Mouse (Mus musculus) thymus, postnatal 4 days (tissue): ENCODE results near the gene Odf3b.

Experiments
- DNase-seq: peaks from one replicate; pipeline ENCODE4 v3.0.0; 2021

Gene Odf3b

GRCm38 (mm10) chr15:89374801-89375534 lies 4.1 kb downstream of the Odf3b start:
- no peak for DNase-seq

- DNase-seq = no peak
Measured at GRCm38 (mm10) chr15:89374340-89374739, 4.7 kb downstream of the Odf3b start.

DNA sequence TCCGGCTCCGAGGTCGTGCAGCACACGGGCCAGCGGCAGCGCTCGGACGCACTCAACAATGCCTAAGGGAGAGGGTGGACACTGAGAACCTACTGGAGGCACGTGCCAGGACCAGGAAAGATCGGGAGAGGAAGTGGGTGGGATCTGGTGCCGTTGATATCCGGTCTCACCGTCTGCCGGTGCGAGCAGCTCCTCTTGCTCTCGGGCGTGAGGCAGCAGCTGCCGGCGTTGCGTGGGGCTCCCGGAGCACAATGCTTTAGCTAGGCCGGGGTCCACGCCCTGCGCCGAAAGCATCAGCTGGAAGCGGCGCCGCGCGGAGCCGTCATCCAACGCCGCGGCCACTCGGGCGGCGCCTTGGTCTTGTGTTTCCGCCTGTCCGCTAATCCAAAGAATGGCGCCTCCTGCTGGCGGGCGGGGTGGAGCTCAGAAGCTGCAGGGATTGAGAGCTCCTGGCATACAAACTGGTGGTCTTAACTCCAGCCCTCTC lies 5.3 kb downstream of the Odf3b start, which contains the start of gene Sco2:
Gene Sco2 (minus strand): TSS at position 85 of the 487 bp plus-strand sequence.
- DNase-seq = peak; percentile 98

- DNase-seq = peak; percentile 97
Measured at GRCm38 (mm10) chr15:89373027-89373761, 5.9 kb downstream of the Odf3b start.

- DNase-seq = no peak
Measured at GRCm38 (mm10) chr15:89372536-89372935, 6.5 kb downstream of the Odf3b start.

DNA sequence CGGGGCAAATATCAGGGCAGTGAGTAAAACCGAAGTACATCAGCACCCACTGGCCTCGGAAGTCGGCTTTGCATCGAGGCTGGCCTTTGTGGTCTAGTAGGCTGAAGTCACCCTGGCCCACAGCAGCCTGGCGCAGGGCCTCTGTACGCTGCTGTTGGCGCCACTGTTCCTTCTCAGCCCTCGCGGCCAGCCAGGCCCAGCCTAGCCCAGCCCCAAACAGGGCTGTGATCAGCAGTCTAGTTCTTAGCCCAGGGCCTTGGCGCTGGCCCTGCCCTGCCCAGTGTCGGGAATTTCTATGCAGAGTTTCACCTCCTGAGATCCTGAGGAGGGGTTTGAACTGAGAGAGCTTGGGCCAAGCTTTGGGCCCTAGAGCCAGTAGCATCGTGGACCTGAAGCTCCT lies 7.0 kb downstream of the Odf3b start:
- no peak for DNase-seq

DNA sequence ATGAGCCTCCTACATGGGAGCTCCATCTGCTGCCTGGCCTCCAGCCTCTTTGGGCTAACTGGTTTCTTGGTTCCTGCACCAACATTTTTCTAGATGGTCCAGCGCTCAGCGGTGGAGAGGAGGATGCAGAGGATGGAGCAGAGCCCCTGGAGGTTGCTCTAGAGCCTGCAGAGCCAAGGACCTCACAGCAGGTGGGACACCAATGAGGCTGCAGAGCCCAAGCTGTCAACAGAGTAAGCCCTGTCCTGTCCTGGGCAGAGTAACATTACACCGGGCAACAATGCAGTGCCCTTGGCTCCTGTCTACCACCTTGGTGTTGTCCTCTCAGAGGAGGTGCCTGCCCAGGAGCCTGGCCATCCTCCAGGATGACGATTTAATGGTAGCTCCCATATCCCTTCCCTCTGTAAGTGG lies 13.9 kb downstream of the Odf3b start:
- no peak for DNase-seq

GRCm38 (mm10) chr15:89363051-89363450 lies 16.0 kb downstream of the Odf3b start:
- DNase-seq = no peak

GRCm38 (mm10) chr15:89358784-89359183 lies 20.3 kb downstream of the Odf3b start:
- no peak for DNase-seq

DNA sequence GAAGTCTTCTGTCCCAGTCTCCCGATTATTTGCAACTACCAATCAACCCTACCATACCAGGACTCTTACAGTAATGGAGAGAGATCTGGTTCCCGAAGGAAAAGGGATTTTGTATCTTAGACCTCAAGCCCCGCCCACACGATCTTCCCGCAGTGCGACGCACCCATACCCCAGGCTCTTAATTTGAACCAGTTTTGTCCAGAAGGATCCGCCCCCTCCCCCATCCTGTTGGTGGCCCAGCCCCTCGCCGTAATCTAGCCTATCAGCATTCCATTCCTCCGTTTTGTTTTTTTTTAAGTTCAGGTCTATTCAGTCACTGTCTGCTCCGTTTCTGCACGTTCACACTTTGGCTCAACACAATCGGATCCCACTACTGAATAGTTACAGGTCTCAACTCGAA lies 22.7 kb downstream of the Odf3b start:
- DNase-seq = peak; percentile 87

- peak; percentile 98 for DNase-seq
Measured at GRCm38 (mm10) chr15:89355241-89356187, 23.6 kb downstream of the Odf3b start, which contains the start of the genes Lmf2 and Ncaph2. Lmf2 (minus strand) TSS chr15:89355659. Ncaph2 (plus strand) TSS chr15:89355719.

DNA sequence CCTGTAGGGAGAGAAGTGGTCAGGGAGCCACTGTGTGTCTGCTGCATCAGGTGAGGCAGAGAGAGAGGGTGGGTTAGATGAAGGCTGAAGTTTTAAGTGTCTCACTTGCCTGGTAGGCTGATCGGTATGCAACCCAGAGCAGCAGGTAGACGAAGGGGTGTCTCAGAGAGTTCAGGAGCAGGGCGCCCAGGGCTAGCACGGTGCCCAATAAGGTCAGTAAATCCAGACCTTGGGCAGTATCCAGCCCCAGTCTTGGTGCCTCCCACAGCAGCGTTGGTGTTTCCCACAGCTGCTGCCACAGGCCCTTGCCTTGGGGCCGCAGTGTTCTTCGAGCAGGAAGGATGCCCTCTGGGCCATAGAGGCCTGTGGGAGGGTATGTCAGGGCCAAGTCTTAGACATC lies 24.6 kb downstream of the Odf3b start:
- peak; percentile 35 for DNase-seq

DNA sequence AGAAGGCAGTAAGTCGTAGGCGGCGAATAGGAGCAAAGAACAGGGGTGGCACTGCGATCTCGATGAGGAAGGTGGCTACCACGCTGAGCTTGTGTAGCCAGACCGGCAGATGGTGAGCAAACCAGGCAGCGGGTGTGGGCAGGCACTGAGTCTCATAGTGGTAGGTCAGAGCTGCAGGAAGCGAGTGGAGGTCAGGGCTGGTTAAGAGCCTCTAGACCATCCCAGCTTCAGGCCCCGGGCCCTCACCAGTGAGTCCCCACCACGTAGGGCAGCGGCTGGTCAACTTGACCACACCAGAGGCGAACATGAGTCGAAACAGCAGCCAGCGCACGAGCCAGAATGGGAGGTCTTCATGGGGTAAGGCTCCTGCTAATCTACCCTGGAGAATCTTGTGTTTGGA lies 25.2 kb downstream of the Odf3b start:
- DNase-seq = no peak

- no peak for DNase-seq
Measured at GRCm38 (mm10) chr15:89352795-89353194, 26.3 kb downstream of the Odf3b start.

GRCm38 (mm10) chr15:89352054-89352453 lies 27.0 kb downstream of the Odf3b start:
- no peak for DNase-seq

DNA sequence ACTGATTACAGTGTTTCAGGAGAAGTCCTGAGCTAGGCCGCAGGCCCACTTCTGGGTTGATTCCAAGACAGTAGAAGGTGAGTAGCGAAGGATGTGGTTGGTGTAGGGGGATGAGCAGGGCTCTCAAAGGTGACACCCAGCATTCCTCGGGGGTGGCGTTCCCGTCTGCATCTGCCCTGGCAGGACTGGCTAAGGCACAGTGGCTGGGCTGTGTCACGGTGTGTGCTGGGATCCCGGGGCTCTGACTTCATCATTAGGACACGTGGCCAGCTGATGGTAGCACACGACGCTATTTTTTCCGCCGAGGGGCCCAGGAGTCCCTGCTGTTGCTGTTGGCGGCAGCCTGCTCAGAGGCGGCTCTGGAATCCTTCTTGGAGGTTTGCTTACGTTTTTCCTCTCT lies 27.8 kb downstream of the Odf3b start:
- no peak for DNase-seq

GRCm38 (mm10) chr15:89350447-89350846 lies 28.6 kb downstream of the Odf3b start:
- no peak for DNase-seq

DNA sequence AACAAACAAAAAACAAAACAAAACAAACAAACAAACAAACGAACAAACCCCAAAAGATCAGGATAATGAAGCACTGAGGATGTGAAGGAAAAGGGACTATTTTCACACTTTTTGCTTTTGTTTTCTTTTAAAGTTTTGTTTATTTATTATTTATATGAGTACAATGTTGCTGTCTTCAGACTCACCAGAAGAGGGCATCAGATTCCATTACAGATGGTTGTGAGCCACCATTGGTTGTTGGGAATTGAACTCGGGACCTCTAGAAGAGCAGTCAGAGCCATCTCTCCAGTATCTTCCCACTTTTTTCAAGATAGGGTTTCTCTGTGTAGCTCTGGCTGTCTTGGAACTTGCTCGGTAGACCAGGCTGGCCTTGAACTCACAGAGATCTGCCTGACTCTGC lies 35.8 kb downstream of the Odf3b start:
- DNase-seq = no peak

DNA sequence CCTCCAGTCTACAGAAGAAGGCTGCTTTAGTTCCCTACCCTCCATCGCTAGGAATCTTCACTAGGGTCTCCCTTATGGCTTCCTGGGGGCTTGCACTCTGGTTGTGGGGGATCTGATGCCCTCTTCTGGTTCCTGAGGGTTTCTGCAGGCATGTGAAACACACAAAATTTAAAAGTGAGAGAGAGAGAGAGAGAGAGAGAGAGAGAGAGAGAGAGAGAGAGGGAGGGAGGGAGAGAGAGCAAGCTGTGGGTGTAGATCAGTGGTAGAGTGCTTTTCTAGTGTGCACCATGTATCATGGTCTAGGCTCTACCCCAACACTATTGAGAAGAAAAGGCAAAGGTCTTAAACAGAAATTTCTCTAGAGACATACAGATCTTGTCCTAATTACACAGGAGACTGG lies 37.4 kb downstream of the Odf3b start:
- DNase-seq = no peak

- DNase-seq = no peak
Measured at GRCm38 (mm10) chr15:89340136-89340535, 38.9 kb downstream of the Odf3b start.

DNA sequence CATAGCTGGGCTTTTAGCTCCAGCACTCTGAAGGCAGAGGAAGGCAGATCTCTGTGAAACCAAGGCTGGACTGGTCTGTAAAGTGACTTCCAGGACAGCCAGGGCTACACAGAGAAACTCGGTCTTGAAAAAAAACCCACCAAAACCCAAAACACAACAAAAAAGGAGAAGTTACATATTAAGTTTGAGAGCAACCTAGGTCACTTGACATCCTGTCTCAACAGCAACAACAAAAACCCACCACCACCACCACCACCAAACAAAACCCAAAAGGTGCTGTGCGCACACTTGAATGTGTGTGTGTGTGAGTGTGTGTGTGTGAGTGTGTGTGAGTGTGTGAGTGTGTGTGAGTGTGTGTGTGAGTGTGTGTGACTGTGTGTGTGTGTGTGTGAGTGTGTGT lies 39.4 kb downstream of the Odf3b start:
- DNase-seq = no peak

DNA sequence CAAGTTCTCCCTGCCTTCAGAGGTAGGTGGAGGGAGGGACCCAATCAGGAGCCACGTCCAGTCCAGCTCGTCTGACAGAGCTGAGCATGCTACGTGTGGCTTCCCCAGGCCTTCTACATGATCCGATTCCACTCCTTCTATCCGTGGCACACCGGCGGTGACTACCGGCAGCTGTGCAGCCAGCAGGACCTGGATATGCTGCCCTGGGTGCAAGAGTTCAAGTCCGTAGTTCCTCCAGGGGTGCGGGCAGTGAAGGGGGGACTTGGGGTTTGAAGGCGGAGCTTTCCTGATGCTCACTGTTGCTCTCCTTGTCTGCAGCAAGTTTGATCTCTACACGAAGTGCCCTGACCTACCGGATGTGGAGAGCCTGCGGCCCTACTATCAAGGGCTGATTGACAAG lies 42.7 kb downstream of the Odf3b start:
- DNase-seq = no peak
